Mouse (Mus musculus): ENCODE measurements at regions not wholly inside any gene's neighbourhood (a gene's known extent, or its start where the extent isn't known, plus 50 kb on each side); places are given as distances from the start of the nearest gene placed in this dataset.

DNA sequence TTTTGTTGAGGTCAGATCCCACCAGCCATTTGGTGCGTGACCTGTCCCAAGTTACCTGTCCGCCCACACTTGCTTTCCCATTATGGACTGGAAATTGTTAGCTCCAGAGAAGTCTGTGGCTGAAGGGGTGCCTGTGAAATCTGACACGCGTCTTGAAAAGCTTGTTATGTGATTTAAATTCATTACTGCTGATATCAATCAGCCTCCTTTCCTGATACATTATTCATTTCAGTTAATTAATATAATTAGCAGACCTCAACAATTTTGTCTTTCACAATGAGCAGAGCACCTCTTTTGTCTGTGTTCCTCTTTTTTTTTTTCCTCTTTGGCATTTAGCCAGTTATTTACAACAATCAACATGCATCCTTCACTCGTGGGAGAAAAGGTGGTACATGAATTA lies 58.6 kb upstream of the Grip1 start:
- WGBS, result 80% methylated on average over 5 of the region's 5 CpGs
- no peaks in the 10 kb centered on the region for H3K4me1 ChIP-seq (replicated peaks)
- ATAC-seq (replicated peaks; ENCODE audit: insufficient number of reproducible peaks, insufficient read depth, low FRiP score, low read depth), result no peak
- no peak overlapping the region for H3K4me2 ChIP-seq
- H3K36me3 ChIP-seq, result no peaks in the 10 kb centered on the region
- H3K4me3 ChIP-seq, result no peak overlapping the region
- H3K9me3 ChIP-seq (replicated peaks), result no peaks in the 10 kb centered on the region
- H3K27me3 ChIP-seq, result no peaks in the 10 kb centered on the region
- no peak overlapping the region for H3K27ac ChIP-seq
- no peak overlapping the region for H3K9ac ChIP-seq

GRCm38 (mm10) chr10:119387924-119388323 lies 65.7 kb upstream of the Grip1 start:
- ATAC-seq (replicated peaks; ENCODE audit: insufficient number of reproducible peaks, insufficient read depth, low FRiP score, low read depth), result no peak

DNA sequence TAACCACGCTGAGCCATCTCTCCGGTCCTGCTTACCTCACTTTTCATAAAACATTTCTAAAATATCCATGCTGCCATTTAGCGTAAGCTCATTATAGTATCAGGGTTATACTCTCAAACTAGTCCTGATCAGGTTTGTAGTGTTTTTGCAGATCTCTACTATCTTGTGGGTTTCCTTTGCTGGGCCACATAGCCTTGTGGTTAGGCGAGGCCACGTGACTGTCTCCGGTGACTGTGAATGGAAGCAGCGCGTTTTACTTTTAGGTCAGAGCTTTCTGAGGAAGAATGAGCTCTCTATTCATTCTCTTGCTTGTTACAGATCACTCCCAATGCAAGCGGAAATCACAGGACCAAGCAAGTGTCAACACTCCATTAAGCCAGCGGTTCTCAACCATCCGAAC lies 71.4 kb upstream of the Grip1 start:
- no peak overlapping the region for H3K4me2 ChIP-seq
- H3K4me1 ChIP-seq (replicated peaks), result no peaks in the 10 kb centered on the region
- no peak overlapping the region for H3K4me3 ChIP-seq
- no peak overlapping the region for H3K9ac ChIP-seq
- H3K27me3 ChIP-seq, result no peaks in the 10 kb centered on the region
- no peaks in the 10 kb centered on the region for H3K9me3 ChIP-seq (replicated peaks)
- no peaks in the 10 kb centered on the region for H3K36me3 ChIP-seq
- ATAC-seq (replicated peaks; ENCODE audit: insufficient number of reproducible peaks, insufficient read depth, low FRiP score, low read depth), result no peak
- WGBS, result 74% methylated on average over 11 of the region's 11 CpGs
- no peak overlapping the region for H3K27ac ChIP-seq

More at GRCm38 (mm10) chr10:119387924-119388323, 65.7 kb upstream of the Grip1 start:
- Histone ChIP-seq H3K4me1 (replicated peaks) (no peaks in the 10 kb centered on the region), H3K9ac (no peak overlapping the region), H3K36me3 (no peaks in the 10 kb centered on the region), H3K27ac (no peak overlapping the region), H3K27me3 (no peaks in the 10 kb centered on the region), H3K4me2 (no peak overlapping the region), H3K4me3 (no peak overlapping the region), H3K9me3 (replicated peaks) (no peaks in the 10 kb centered on the region)
- 78% methylated on average over 3 of the region's 3 CpGs for WGBS

DNA sequence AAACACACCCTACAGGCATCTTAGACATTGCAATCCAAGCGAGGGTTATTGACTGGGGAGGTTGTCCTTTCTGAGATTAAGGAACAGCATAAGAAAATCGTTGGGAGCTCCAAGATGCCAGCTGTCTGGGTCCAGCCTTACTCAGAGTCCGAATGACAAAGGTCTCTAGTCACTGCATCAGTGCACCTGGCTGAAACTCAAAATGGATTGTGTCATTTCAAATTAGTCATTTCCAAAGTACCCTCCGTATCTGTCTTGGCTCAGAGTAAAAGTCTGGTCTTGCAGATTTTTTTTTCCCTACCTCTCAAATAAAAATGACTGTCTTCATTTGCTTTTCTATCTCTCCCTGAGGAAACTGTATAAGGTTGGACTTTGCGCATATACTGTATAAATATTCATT lies 85.1 kb upstream of the Grip1 start:
- Histone ChIP-seq H3K4me2 (no peak overlapping the region), H3K9ac (no peak overlapping the region), H3K9me3 (replicated peaks) (no peaks in the 10 kb centered on the region), H3K27me3 (no peaks in the 10 kb centered on the region), H3K4me3 (no peak overlapping the region), H3K36me3 (no peaks in the 10 kb centered on the region), H3K4me1 (replicated peaks) (no peaks in the 10 kb centered on the region), H3K27ac (no peak overlapping the region)
- WGBS, result 54% methylated on average over 5 of the region's 5 CpGs
- no peak for ATAC-seq (replicated peaks; ENCODE audit: insufficient number of reproducible peaks, insufficient read depth, low FRiP score, low read depth)

- no peaks in the 10 kb centered on the region for H3K36me3 ChIP-seq
- H3K27me3 ChIP-seq, result no peaks in the 10 kb centered on the region
- H3K9ac ChIP-seq, result no peak overlapping the region
- no peak overlapping the region for H3K27ac ChIP-seq
- no peak for ATAC-seq (replicated peaks; ENCODE audit: insufficient number of reproducible peaks, insufficient read depth, low FRiP score, low read depth)
- WGBS, result 41% methylated on average over 3 of the region's 3 CpGs
- no peak overlapping the region for H3K4me2 ChIP-seq
- H3K4me1 ChIP-seq (replicated peaks), result no peaks in the 10 kb centered on the region
- H3K4me3 ChIP-seq, result no peak overlapping the region
- no peaks in the 10 kb centered on the region for H3K9me3 ChIP-seq (replicated peaks)
Observed at GRCm38 (mm10) chr10:119363616-119364015, 90.0 kb upstream of the Grip1 start.

GRCm38 (mm10) chr10:119358730-119359292 lies 94.8 kb upstream of the Grip1 start:
- Histone ChIP-seq H3K4me3 (no peak overlapping the region), H3K27ac (no peak overlapping the region), H3K4me1 (replicated peaks) (no peaks in the 10 kb centered on the region), H3K9me3 (replicated peaks) (no peaks in the 10 kb centered on the region), H3K27me3 (no peaks in the 10 kb centered on the region), H3K36me3 (no peaks in the 10 kb centered on the region), H3K4me2 (no peak overlapping the region), H3K9ac (no peak overlapping the region)
- ATAC-seq (replicated peaks; ENCODE audit: insufficient number of reproducible peaks, insufficient read depth, low FRiP score, low read depth), result no peak
- WGBS, result 50% methylated on average over 7 of the region's 7 CpGs

- H3K27ac ChIP-seq, result no peak overlapping the region
- ATAC-seq (replicated peaks; ENCODE audit: insufficient number of reproducible peaks, insufficient read depth, low FRiP score, low read depth), result no peak
- no peak overlapping the region for H3K4me2 ChIP-seq
- no peak overlapping the region for H3K4me3 ChIP-seq
- no peaks in the 10 kb centered on the region for H3K9me3 ChIP-seq (replicated peaks)
- no peaks in the 10 kb centered on the region for H3K4me1 ChIP-seq (replicated peaks)
- H3K27me3 ChIP-seq, result no peaks in the 10 kb centered on the region
- 76% methylated on average over 13 of the region's 13 CpGs for WGBS
- no peak overlapping the region for H3K9ac ChIP-seq
- no peaks in the 10 kb centered on the region for H3K36me3 ChIP-seq
Observed at GRCm38 (mm10) chr10:119342317-119343114, 102.7 kb upstream of the Cand1 start.

GRCm38 (mm10) chr10:119340323-119340722 lies 100.5 kb upstream of the Cand1 start:
- no peaks in the 10 kb centered on the region for H3K36me3 ChIP-seq
- no peaks in the 10 kb centered on the region for H3K27me3 ChIP-seq
- H3K9me3 ChIP-seq (replicated peaks), result no peaks in the 10 kb centered on the region
- H3K9ac ChIP-seq, result no peak overlapping the region
- ATAC-seq (replicated peaks; ENCODE audit: insufficient number of reproducible peaks, insufficient read depth, low FRiP score, low read depth), result no peak
- no peak overlapping the region for H3K27ac ChIP-seq
- H3K4me3 ChIP-seq, result no peak overlapping the region
- no peak overlapping the region for H3K4me2 ChIP-seq
- 63% methylated on average over 8 of the region's 8 CpGs for WGBS
- H3K4me1 ChIP-seq (replicated peaks), result no peaks in the 10 kb centered on the region

- no peak for ATAC-seq (replicated peaks; ENCODE audit: insufficient number of reproducible peaks, insufficient read depth, low FRiP score, low read depth)
- H3K9ac ChIP-seq, result no peak overlapping the region
Observed at GRCm38 (mm10) chr10:119326912-119327311, 87.1 kb upstream of the Cand1 start.

DNA sequence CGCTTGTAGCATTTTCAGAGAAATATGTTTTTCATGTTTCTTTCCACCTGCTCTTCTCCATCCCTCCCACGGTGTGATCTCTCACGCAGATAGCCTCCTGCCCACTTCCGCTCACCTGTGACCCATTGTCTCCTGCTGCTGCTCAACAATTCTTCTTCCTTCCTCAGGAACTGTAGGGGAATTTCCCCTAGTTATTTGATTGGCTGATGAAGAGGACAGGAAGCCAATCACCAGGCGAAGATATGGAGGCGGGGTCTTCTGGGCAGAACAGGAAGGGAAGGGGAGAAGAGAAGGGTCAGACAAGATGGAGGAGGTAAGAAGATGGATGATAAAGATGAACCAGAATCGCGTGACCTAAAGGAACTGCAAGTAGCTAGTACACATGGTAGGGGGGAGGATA lies 80.1 kb upstream of the Cand1 start:
- Histone ChIP-seq H3K27ac (no peak overlapping the region), H3K36me3 (no peaks in the 10 kb centered on the region), H3K9me3 (replicated peaks) (no peaks in the 10 kb centered on the region), H3K4me1 (replicated peaks) (no peaks in the 10 kb centered on the region), H3K27me3 (no peaks in the 10 kb centered on the region), H3K9ac (no peak overlapping the region), H3K4me3 (no peak overlapping the region), H3K4me2 (no peak overlapping the region)
- WGBS, result 85% methylated on average over 8 of the region's 8 CpGs
- no peak for ATAC-seq (replicated peaks; ENCODE audit: insufficient number of reproducible peaks, insufficient read depth, low FRiP score, low read depth)

More at GRCm38 (mm10) chr10:119326912-119327311, 87.1 kb upstream of the Cand1 start:
- H3K4me2 ChIP-seq, result no peak overlapping the region
- WGBS, result 27% methylated on average over 6 of the region's 6 CpGs
- H3K27ac ChIP-seq, result no peak overlapping the region
- no peaks in the 10 kb centered on the region for H3K9me3 ChIP-seq (replicated peaks)
- no peak overlapping the region for H3K4me3 ChIP-seq
- no peaks in the 10 kb centered on the region for H3K36me3 ChIP-seq
- H3K27me3 ChIP-seq, result no peaks in the 10 kb centered on the region
- no peaks in the 10 kb centered on the region for H3K4me1 ChIP-seq (replicated peaks)

- Histone ChIP-seq H3K4me2 (no peak overlapping the region), H3K27ac (no peak overlapping the region), H3K9me3 (replicated peaks) (no peaks in the 10 kb centered on the region), H3K9ac (no peak overlapping the region), H3K36me3 (no peaks in the 10 kb centered on the region), H3K4me1 (replicated peaks) (no peaks in the 10 kb centered on the region), H3K27me3 (no peaks in the 10 kb centered on the region), H3K4me3 (no peak overlapping the region)
- 80% methylated on average over 8 of the region's 8 CpGs for WGBS
- ATAC-seq (replicated peaks; ENCODE audit: insufficient number of reproducible peaks, insufficient read depth, low FRiP score, low read depth), result no peak
Observed at GRCm38 (mm10) chr10:119318416-119318815, 78.6 kb upstream of the Cand1 start.

DNA sequence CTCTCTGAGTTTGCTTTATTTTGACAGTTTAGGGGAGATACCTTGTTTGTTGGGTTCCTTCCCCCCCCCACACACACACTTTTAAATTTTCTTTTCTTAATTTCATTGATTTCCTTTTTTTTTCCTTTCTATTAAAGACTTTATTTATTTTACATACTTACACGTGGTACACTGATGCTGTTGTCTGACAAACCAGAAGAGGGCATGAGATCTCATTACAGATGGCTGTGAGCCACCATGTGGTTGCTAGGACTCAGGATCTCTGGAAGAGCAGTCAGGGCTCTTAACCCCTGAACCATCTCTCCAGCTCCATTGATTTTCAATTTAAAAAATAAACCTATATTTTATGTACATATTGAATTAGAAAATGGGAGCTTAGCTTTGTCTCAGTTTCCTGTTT lies 71.7 kb upstream of the Cand1 start:
- no peaks in the 10 kb centered on the region for H3K36me3 ChIP-seq
- no peak for ATAC-seq (replicated peaks; ENCODE audit: insufficient number of reproducible peaks, insufficient read depth, low FRiP score, low read depth)

More for the DNA sequence above, 71.7 kb upstream of the Cand1 start:
- WGBS, result 44% methylated on average over 1 of the region's 1 CpGs
- Histone ChIP-seq H3K4me2 (no peak overlapping the region), H3K9me3 (replicated peaks) (no peaks in the 10 kb centered on the region), H3K27ac (no peak overlapping the region), H3K9ac (no peak overlapping the region), H3K4me3 (no peak overlapping the region), H3K4me1 (replicated peaks) (no peaks in the 10 kb centered on the region), H3K27me3 (no peaks in the 10 kb centered on the region)
